Mouse (Mus musculus) adrenal gland, adult 8-10 months (tissue): ENCODE results near the gene Cdhr3. TPM values are rescaled to one million over a fixed set of nuclear protein-coding genes. Genes with fewer than 3 reads are reported as not detected.
A peak's percentile ranks its signal among the peaks of the same experiment; 100 is the strongest.

Experiments used
- DNase-seq: peaks from one replicate; pipeline ENCODE4 v3.0.0; 2022
- total RNA-seq, 4 experiments: library from RNA; stranded (reverse); gene quantifications; 2 replicates each; pipeline ENCODE4 v1.2.4; 2022

Gene Cdhr3
- total RNA-seq, 4 experiments from 2014 or later, result 0.15 to 0.30 TPM; not detected in 2

- no peak for DNase-seq
Measured at GRCm38 (mm10) chr12:33034343-33035088, 58.2 kb downstream of the Cdhr3 start.

GRCm38 (mm10) chr12:33033221-33033620, 59.5 kb downstream of the Cdhr3 start:
- DNase-seq, result peak; percentile 49

- no peak for DNase-seq
Measured at GRCm38 (mm10) chr12:33030589-33030988, 62.1 kb downstream of the Cdhr3 start.

GRCm38 (mm10) chr12:33030066-33030465, 62.6 kb downstream of the Cdhr3 start:
- peak; percentile 56 for DNase-seq

GRCm38 (mm10) chr12:33028708-33029107, 64.0 kb downstream of the Cdhr3 start:
- no peak for DNase-seq

GRCm38 (mm10) chr12:33028109-33028691, 64.5 kb downstream of the Cdhr3 start:
- DNase-seq, result no peak

- peak; percentile 65 for DNase-seq
Measured at GRCm38 (mm10) chr12:33027093-33027492, 65.6 kb downstream of the Cdhr3 start.

GRCm38 (mm10) chr12:33024524-33024923, 68.2 kb downstream of the Cdhr3 start:
- no peak for DNase-seq

GRCm38 (mm10) chr12:33021751-33022150, 70.9 kb downstream of the Cdhr3 start:
- DNase-seq, result no peak

GRCm38 (mm10) chr12:33021140-33021539, 71.5 kb downstream of the Cdhr3 start:
- DNase-seq, result no peak

GRCm38 (mm10) chr12:33020011-33020410, 72.7 kb downstream of the Cdhr3 start:
- peak; percentile 68 for DNase-seq

- DNase-seq, result no peak
Measured at GRCm38 (mm10) chr12:33018601-33019000, 74.1 kb downstream of the Cdhr3 start.

- no peak for DNase-seq
Measured at GRCm38 (mm10) chr12:33016824-33017705, 75.6 kb downstream of the Cdhr3 start.

GRCm38 (mm10) chr12:33015103-33015502, 77.6 kb downstream of the Cdhr3 start:
- DNase-seq, result no peak

- DNase-seq, result no peak
Measured at GRCm38 (mm10) chr12:33014050-33014796, 78.5 kb downstream of the Cdhr3 start.

GRCm38 (mm10) chr12:33010026-33010425, 82.6 kb downstream of the Cdhr3 start:
- DNase-seq, result no peak

- DNase-seq, result no peak
Measured at GRCm38 (mm10) chr12:33009206-33009966, 83.3 kb downstream of the Cdhr3 start.

- DNase-seq, result no peak
Measured at GRCm38 (mm10) chr12:33008305-33009110, 84.2 kb downstream of the Cdhr3 start.

GRCm38 (mm10) chr12:33007176-33007575, 85.5 kb downstream of the Cdhr3 start:
- DNase-seq, result no peak

- DNase-seq, result no peak
Measured at GRCm38 (mm10) chr12:33005858-33006257, 86.8 kb downstream of the Cdhr3 start.
